Mouse (Mus musculus) cerebellum, adult 8-10 months (tissue): ENCODE results near the gene Trim34a.
"Not testable (repeated sequence)": the region's sequence is repeated elsewhere in the genome, so short reads cannot be mapped to it uniquely, and the experiment has no call there.

Experiments
- DNase-seq: peaks from one replicate; pipeline ENCODE4 v3.0.0; 2022

Gene Trim34a

DNA sequence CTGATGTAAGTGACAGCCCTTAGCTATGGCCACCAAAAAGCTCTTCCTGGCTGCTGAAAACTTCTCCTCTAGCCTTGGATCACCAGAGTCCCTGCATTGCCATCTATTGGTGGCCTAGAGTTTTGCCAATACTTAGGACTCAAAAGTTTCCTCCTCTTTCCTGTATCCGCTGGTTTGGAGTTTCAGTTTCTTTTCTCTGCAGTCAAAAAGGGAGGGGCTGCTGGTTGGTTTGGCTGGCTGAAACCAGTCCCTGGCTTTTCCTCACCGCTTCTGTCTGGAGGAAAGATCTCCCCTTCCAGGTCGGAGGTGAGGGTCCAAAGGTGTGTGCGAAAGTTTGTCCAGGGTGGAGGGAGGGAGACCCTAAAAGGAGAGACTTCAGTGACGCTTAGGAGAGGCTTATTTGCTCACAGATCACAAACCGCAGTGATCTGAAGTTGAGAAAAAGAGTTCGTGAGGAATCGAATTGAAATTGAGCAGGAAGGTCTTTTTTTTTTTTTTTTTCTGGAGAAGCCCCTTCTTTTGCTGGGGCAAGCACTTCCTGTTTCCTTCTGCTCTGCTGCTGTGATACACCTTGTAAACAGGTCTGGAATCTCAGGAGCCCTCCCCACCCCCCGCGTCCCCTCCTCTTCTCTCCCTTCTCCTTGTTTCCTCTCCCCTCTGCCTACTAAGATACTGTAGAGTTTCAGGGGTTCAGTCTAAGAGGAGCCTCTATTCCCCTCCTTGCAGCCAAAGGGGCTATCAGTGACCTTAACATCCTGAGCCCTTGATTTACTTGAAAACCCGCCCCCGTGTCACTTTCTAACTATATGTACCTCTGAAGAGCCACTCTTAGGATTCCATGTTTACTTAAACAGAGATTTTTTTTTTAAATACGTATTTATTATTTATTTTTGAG is at the start of gene Trim34a:
Gene Trim34a, plus strand, starts transcription at position 171 of the 895 bp plus-strand sequence.
- no peak for DNase-seq

DNA sequence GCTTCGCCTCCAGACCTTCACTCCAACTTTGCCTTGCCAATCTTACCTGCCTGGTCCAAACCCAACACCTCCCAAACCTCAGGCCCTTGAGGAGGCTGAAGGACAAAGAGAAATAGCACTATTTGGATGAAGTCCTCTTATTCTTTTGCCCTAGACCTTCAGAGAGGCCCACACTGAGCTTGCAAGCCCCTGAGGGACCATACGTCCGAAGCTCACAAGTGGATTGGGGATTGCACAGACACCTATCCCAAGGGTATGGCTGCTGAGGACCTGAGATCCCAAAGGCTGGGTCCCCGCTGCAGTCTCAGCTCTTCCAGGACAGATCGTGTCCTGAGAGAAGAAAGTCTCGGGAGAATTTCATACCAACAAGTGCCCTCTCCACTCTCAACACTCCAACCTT is 48.4 kb upstream of the Trim34a start, which contains the start of gene Olfr649:
Gene Olfr649, minus strand, starts transcription at position 101 of the 400 bp plus-strand sequence.
- DNase-seq = no peak

DNA sequence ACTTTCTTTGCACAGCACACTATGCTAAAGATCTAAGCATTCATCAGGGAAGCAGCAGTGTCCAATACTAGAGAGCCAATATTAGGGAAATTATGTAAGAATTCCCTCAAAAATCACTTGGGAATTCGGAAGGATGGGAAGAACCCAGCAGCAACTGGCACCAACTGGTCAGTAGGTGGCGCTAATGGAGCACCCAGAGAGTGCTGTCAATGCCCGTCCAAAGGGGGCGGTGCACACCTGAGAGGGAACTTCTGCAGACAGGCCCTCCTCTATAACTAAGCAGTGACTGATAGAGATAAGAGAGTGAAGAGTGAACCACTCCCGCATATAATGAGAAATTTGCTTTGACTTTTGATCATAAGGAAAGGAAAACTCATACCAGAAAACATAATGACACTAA is 44.4 kb upstream of the Trim34a start:
- peak; percentile 7 for DNase-seq

DNA sequence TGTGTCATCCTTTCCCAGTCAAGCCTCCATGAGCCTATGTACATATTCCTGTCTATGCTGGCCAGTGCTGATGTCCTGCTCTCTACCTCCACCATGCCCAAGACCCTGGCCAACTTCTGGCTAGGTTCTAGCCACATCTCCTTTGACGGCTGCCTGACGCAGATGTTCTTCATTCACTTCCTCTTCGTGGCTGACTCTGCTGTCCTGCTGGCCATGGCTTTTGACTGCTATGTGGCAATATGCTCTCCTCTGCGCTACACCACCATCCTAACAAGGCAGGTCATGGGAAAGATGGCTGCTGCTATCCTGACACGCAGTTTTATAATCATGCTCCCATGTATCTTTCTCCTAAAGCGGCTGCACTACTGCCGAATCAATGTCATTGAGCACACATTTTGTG is 38.1 kb upstream of the Trim34a start:
- DNase-seq = no peak

DNA sequence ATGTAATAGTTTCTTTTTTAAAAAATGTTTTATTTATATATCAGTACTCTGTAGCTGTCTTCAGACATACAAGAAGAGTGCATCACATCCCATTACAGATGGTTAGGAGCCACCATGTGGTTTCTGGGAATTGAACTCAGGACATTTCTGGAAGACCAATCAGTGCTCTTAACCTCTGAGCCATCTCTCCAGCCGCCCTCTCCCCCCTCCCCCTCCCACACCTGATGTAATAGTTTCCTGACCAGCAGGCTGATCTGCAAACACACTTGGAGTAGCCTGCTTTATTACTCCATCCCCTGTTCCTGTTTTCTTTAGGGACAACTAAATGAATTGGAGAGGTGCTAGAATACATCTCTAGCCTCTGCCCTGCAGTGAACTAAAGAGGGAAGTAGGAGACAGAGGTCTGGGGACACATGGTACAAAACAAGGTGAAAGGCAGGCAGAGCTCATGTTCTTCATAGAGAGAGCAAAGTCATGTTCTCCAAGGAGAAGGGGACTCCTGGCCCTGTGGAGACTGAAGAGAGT is 28.2 kb upstream of the Trim34a start:
- no peak for DNase-seq

DNA sequence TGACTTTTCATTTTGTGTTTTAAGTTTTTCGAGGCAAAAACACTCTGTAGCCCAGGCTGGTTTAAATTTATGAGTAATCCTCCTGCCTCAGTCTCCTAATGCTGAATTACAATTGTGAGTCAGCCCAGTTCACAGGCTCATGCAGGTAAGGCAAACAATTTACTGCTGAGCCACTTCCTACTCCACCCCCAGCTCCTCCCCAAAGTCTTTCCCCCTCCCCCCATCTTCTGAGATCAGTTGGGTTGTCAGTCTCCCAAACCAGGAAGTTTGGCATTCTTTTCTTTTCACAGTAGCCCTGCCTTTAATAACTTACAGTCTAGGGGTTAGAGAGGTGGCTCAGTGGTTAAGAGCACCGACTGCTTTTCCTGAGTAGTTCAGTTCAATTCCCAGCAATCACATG is 26.4 kb upstream of the Trim34a start:
- no peak for DNase-seq

DNA sequence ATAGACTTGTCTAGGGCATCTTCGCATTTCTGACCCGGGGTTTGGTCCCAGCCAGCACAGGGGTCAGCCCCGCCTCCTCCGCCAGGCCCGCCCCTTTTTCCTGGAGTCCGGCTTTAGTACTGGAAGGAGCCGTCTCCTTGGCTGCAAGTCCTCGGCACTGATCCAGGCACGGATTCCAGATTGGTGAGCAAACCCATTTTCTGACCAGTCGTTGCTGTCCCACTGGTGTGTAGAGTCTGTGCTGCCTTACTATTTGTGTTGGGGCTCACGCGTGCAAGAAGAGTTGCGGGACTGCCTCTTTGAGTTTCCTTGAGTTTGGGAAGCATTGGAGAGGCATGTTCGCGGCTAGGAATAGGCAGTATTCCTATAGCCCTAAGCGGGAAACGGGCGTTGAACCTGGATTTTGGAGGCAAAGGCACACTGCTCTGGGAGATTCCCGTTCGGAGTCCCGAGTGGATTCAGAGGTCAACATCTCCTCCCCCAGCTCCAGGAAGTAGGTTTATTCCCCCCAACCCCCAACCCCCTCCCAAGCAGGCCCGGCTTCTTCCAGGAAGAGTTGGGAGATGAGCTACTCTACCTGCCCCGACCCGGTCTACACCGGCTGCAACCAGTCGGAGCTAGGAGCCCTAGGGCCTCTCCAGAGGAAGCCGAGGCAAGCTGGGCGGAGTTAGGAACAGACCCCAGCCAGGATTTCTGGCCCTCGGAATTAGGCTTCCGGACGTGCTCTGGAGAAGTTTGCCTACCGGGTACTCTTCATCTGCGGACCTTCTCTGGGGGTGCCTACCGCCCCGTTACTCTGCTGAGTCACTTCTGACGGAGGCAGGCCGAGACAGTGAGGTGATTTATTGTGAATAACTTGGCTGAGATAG is 25.3 kb upstream of the Trim34a start, which contains the start of gene Trim6:
Gene Trim6, plus strand, starts transcription at position 93 of the 869 bp plus-strand sequence.
- no peak for DNase-seq

DNA sequence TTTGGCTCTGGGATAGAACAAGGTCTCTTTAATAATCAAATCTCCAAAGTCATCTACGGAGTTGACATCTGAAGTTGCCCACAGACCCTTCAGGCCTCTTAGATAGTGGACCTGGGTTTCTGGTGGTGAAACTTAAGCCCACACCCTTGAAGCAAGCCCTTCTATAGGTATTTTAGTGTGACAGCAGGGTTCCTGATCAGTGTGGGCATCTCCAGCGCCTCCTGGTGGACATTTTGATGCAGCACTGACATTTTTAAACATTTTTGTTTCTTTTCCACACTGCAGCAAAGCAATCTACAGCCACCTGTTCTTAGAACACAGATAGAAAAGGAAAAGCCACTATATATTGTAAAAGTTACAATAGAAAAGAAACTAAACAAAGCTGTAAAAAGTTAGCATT is 13.1 kb upstream of the Trim34a start:
- DNase-seq = no peak

DNA sequence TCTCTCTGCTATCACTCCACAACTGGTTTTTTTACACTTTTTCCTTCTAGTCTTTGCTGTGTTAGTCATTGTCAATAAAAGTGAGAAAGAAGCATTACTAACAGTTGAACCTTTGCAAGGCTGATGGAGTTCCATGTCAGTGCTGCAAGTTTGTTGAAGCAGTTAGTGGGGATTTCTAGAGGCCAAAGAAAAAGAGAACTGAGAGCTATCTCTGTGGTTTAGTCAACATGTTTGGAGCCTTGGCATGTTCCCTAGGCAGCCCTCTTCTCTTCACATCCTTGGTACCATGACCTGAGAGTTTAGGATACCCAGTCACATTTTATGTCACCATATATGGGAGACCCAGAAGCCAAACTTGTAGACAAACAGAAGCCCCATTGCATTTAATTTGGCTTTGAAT is 3.4 kb upstream of the Trim34a start:
- DNase-seq = no peak

DNA sequence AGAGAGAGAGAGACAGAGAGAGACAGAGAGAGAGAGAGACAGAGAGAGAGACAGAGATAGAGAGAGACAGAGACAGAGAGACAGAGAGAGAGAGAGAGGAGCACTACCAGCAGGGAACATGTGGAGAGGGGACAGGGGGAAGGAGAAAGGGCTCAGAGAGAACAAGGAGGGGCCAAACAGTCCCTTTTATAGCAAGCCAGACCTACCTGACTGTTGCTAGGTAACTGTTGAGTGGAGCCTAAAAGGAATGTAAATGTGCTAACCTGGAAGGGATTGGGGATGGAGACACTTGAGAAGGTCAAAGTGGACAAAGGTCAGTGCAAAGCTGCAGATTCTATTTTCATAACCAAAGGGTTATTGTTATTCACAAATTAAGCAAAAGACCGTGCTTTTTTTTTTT is 641 bp upstream of the Trim34a start:
- DNase-seq = no peak

DNA sequence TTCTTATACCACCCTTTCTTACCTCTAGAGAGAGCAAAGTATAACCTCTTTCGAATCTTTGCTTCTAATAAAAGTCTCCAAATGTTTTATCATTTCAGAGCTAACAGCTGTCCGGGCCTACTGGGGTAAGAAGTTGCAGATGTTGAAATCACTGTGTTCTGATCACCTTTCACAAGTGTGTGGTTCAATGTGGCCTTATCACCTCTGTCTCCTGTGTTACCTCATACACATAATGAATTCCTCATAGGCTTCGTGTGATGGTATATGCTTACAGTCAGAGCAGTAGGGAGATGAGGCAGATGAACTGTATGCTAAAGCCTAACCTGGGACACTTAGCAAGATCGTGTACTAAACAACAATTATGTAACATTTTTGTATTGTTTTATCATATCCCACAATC is 16.1 kb downstream of the Trim34a start:
- not testable (repeated sequence) for DNase-seq

DNA sequence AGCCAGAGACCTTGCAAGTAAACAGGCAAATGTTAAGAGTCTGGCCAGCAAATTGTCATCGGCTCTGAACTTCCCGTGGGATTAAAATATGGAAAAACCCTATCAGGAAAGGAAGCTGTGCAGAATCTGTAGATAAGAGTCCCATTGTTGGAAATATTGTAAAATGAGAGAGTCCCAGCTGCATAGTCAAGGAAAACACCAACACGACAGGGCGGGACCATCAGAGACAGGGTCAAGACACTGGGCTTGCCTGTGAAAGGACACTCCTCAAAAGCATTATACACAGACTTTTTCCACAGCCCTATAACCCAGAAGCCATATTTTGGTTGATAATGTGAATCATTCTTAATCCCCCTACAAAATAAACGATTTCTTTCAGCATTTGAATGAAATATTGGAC is 21.1 kb downstream of the Trim34a start:
- DNase-seq = not testable (repeated sequence)

DNA sequence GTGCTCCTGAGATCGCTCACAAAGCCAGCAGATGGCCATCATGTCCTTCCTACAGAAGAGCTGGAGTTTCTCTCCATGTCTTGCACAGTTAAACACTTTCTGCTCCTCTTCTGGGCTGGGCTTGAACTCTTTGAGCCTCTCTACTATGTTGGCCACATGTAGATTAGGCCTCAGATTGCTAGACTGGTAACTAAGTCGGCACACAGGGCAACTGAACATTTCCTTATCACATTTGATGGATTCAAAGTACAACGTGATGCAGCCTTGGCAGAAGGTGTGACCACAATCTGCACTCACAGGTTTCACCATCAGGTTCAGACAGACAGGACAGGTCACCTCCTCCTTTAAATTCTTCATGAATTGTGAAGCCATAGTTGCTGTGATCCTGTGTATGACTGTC is 35.1 kb downstream of the Trim34a start:
- not testable (repeated sequence) for DNase-seq

DNA sequence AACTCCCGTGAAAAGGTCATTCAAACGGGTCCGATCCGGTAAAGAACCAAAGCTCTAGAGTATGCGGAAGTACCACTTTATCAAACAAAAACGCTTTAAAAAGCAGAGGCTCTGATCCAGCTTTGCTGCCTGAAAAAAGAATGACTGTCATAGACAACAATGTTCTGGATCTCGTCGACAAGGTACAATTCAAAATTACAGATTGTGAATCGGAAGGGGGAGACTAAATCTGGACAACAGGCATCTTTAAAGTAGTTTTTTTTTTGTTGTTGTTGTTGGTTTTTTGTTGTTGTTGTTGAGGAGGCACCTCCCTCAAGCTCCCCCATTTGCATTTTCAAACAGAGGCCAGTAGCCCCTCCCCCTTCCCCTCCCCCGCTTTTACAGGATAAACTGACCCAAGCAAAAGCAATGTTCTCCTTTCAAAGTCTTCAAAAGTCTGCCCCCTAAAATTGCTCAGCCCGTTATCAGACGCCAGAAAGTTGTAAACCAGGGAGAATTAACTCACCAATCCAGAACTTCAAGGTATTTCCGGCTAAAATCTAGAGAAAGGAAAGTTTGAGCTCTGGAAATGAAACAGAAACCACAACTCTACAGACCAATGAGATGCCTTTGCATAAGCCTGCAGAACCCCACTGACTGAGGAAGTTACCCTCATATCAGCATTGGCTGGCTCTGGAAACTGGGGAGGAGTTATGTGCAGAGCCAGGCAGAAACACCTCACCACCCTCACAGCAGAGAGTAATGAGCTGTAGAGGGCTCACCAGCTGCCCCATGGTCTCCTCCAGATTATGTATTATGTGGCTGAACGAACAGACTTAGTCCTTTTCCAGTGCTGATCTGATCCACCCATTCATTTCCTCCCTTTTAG is 43.6 kb downstream of the Trim34a start, which contains the start of gene Trim5:
Gene Trim5, minus strand, starts transcription at position 519 of the 868 bp plus-strand sequence.
- not testable (repeated sequence) for DNase-seq

DNA sequence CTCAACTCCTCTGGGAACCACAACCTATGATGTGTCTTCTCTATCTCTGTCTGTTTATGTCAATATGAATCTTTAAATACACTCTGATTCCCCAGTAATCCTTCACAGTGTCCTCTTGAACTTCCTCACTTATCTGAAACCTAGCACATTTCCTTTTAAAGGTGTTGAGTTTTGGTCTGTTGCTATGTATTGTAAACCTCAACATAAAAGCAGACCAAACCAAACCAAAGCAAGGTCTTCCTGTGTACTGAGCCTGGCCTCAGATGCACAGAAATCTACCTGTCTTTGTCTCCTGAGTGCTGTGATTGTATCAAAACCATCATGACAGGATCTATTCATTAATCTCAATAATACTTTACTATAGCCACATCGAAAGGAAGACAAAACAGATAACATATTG is 46.4 kb downstream of the Trim34a start:
- no peak for DNase-seq

DNA sequence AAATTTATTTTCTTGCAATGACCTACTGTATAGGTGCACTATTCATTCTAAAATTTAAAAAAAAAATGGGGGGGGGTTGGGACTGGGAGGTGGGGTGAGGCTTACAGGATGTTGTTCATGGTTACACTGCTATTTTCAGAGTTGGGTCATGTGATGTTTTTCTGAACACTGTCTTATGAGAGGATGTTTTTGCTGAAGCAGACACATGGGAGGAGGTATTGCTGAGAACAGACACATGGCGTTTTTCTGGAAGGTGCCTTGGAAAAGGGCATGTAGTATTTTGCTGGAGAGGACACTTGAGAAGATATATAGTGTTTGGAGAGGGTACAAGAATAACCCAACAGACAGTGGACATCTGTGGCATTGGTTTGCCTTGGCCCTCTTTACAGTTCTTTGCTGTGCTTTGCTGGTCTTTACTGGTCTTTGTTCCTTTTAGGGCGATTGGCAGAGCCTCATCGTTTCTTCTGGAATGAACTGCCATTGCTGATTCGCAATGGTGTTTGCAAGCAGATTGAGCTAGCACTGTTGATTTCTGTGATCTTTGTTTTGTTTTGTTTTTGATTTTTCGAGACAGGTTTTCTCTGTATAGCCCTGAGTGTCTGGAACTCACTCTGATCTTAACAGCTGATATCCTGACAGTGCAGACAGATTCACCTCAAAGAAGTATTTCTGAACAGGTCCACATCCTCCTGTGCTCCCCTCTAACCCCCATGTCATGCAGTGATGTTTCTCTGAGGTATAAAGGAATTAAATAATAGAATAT is 47.6 kb downstream of the Trim34a start:
- DNase-seq = no peak
